Mouse (Mus musculus) frontal cortex, adult 2 months (tissue): ENCODE data around the gene Ism1. TPM values are rescaled to one million over a fixed set of nuclear protein-coding genes. Genes with fewer than 3 reads are reported as not detected.

Source experiments
- DNase-seq, 2 experiments: peaks; one replicate each; pipeline ENCODE4 v3.0.0; 2022; ENCODE audit warnings: low spot score in 1 of 2; ENCODE audit errors: extremely low spot score in 1 of 2
- polyA plus RNA-seq: library from polyadenylated mRNA; depleted of rRNA; stranded (reverse); fragments of >200 nt; gene quantifications from 2 replicates; pipeline ENCODE4 v1.2.3, GENCODE M21; 2012; rRNA removed

Ism1 gene
- 2.9 and 3.9 TPM in 2 replicates for polyA plus RNA-seq

GRCm38 (mm10) chr2:139677809-139678274 is at the start of gene Ism1:
Gene Ism1 (plus strand): TSS chr2:139678178.
- DNase-seq: peak; percentile 5 to 24

GRCm38 (mm10) chr2:139628731-139629130 is 49.2 kb upstream of the Ism1 start:
- no peak for DNase-seq

GRCm38 (mm10) chr2:139629653-139630052 is 48.3 kb upstream of the Ism1 start:
- no peak for DNase-seq

DNA sequence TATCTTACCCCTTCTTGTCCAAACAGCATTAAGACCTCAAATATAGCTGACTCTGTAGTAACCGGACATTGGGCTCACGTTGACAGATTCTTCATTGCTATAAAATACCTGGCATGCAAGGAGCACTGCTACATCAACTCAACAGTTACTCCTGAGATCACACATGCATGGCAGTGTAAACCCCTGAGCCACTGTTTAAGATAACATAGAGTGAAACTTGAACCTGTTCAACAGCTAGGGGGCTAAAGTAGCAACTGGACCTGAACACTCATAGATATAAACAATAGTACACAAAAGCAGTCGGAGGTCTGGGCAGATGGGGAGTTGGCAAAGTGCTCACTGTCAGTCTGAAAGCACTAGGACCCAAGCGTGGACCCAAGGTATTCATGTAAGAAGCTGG is 43.5 kb upstream of the Ism1 start:
- DNase-seq: no peak

DNA sequence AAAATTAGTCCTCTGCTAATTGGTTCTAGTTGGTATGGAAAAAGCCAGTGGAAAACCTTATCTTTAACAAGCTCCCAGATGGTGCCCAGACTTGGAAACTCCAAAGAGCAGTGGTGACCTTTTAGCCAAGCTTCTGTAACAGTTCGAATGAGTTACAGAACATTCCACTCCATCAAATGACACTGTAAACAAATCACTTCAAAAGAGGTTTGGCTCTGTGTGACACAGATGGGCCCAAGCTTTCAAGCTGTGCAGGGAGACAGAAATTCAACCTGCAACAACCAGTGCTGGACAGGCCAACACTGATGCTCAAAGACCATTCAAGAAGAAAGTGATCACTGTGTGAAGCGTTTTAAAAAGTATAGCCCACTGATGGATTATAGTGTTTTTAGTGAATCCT is 40.1 kb upstream of the Ism1 start:
- no peak for DNase-seq

DNA sequence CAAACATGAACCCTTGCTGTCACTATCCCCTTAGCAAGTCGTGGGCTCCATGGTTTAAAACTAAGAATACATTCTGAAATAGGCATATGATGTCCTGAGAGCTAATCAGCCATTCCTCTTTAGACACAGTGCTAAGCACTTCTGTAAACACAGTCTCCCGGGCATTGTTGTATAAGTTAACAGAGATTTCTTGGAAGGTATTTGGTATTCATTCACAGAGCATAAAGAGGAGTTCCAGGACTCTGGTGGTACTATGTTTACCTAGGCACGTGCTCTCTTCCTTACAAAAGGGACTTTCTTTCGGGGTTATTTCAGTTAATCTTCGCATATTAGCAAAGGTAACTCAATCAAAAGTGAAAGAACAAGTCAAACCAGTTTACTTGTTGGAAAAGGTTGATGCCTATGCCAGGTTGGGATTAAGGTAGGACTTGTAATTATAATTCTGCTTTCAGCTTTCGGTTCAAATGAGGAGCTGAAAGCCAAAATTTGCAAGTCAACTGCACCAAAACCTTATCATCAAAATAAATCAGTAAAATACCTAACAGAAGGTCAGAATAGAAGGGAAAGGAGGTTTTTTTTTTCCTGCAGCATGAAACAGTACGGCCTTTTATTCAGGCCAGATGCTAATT is 36.1 kb upstream of the Ism1 start:
- DNase-seq: no peak

- peak; percentile 39 to 53 for DNase-seq
These were observed 28.5 kb upstream of the Ism1 start for GRCm38 (mm10) chr2:139649518-139649917.

GRCm38 (mm10) chr2:139656750-139657149 is 21.2 kb upstream of the Ism1 start:
- DNase-seq: no peak

DNA sequence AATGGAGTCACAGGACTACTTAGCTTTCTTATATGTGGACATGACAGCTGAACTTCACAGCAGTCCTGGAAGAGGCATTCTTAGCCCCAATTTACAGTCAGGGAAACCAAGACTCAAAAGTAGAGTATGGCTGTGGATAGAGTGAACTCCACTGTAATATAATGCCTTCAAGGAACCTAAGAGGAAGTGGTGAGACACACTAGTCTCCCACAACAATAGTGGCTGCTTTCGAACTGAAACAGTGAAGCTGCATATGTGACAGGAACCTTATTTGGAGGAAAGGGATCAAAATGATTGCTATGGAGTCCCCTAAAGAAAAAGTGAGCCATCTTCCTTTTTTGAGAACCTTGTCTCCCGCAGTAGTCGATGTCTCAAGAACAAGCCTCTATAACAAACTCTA is 6.1 kb upstream of the Ism1 start:
- no peak for DNase-seq

DNA sequence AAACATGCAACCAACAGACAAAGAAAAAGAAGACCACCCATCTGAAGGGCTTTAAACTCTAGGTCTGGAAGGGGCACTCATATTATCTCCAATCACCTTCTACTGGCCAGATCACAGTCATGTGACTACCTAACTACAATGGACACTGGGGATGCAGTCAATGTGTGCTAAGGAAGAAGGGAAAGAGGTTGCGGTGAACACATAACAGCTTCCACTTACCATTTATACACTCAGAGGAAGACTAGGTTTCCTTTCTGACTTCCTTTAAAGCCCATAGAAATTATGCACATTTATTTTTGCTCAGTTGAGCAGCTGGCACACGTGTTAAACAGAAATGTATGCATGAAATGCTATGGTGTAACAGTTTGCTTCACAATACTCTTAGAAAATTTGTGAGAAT is 5.6 kb upstream of the Ism1 start:
- no peak for DNase-seq

- peak; percentile 49 to 81 for DNase-seq
These were observed 764 bp upstream of the Ism1 start for GRCm38 (mm10) chr2:139677065-139677762.

DNA sequence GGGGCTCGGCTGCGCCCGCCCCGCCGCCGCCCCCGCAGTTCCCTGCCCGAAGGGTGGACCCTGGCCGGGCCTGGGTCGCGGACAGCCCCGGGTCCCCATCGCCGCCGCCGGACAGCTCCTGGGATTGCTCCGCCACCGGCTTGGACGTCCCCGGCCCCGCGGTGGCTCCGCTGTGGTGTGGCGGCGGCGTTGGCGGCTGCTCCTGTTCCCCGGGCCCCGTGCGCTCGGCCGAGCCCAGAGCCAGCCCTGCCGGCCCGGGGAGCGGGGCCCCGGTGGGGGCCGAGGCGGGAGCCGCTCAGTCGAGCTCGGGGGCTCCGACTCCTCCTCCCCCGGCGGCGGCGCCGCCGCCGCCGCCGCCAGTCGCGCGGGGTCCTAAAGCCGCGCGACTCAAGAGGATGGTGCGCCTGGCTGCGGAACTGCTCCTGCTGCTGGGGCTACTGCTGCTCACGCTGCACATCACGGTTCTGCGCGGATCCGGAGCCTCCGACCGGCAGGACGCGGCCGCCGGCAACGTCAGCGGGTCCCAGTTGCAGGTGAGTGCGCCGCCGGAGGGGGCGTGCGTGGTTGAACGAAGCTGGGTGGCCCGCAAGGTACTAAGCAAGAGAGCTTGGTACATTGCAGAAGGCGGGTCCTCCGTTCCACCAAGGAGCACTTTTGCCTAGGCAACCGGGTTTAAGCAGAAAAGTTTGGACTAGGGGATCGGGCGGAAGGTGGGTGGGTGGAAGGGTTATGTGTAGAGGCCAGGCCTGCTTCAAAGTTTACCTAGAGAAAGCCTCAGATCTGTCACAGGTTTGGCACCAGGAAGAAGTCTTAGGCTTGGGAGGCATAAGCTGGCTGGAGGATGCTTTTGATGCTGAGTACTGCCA is 530 bp downstream of the Ism1 start:
- DNase-seq: peak; percentile 9 to 55

- DNase-seq: no peak
These were observed 4.6 kb downstream of the Ism1 start for GRCm38 (mm10) chr2:139682540-139682939.

DNA sequence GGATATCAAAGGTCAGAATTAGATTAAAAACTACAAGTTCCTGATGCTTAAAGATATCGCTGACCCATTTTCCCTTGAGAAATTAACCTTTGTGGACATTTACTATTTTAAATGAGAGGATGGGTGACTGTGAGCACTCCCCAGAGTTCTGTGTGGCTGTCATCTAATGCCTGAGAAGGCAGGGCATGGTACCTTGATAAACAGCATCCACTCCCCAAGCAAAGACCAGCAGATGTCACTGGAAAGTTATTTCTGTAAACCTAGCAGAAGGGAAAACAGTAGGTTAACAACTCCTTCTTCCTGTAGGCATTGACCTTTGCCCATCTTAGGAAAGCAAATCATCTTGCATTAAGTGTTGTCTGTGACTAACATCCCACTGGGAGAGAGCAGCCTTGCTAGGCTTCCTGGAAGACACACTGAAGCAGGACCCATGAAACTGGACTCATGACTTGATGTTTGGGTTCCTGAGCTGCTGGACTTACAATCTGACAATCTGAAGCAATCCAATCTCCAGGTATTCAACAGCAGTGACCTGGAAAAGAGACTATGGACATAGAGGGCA is 11.5 kb downstream of the Ism1 start:
- DNase-seq: no peak

DNA sequence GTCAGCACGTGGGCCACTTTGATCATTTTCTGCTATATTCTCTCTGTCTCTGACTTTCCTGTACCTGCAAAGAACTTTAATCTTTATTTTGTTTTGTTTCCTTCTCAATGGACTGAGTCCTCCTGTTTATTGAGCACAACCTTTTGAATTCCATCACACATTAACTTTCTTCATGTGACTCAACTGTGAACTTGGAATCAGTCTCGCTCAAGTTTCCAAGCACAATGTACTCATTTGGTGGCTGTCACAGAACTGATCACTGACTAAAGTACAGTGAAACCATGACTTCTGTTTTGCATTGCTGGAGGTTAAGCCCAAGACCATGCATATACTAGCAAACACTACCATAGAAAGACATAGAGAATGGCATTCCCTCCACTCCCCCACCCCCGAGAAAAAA is 15.5 kb downstream of the Ism1 start:
- no peak for DNase-seq

DNA sequence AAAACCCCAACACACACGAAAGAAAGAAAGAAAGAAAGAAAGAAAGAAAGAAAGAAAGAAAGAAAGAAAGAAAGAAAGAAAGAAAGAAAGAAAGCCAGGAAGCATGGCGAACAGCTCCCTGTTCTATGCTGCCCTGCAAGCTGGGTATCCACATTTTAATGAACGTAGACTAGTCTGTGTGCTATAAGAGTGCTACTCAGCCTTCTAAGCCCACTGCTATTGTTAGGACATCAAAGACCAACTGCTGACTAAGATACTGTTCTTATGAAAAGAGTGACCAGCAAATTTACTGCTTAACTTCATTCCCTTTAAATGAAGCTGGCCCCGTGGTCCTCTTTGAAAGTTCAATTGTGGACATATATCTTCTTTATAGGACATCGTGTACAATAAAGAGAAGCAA is 16.7 kb downstream of the Ism1 start:
- no peak for DNase-seq

DNA sequence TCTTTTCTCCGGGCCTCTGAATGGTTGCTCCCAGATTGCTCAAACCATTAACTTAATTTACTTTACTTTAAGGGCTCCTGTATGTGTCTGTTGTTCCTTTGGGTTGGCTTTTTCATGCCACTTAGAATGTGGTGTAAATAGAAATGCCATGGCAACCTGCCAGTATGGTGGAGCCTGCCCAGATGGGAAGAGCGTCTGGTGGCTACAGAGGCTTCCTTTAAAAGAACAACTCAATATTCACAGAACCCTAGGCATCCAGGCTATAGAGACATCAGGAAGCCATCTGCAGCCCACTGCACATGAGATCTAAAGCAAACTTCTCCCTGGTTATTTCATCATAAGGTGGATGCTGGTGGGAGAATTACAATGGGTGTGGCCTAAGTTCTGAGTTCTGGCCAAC is 18.6 kb downstream of the Ism1 start:
- DNase-seq: peak; percentile 5 to 41

DNA sequence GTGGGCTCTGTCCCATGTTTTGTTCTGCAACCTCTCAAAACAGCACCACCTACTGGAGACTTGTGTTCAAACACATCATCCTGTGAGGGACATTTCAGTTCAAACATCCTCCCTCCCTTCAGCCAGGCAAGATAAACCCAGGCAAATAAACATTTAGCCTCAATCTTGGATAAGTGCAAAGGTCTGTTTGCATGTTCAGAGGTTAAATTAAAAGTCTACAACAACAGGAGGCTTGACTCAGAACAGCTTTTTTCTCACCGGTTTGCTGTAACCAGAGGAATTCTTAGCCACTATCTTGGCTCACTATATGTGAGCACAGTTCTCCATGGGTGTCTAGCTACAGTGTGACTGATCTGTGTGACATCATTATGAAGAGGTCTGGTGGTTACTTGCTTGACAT is 22.6 kb downstream of the Ism1 start:
- DNase-seq: no peak

DNA sequence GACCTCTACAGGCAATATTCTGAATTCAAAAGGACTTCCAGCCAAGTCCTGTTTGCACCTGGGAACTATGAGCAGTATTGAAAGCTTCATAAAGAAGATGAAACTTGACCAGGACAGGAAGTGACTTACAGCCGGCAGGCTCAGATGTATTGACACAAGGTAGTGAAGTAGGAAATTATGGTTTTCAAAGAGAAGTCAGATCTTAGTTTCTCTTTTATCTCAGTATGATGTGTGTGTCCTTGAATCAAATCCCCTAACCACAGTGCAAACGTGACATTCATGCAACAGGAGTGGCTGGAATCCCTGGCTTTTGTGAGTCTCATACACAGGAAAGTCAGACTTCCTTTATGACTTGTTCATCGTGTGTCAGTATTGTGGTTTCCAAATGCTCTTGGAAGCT is 27.0 kb downstream of the Ism1 start:
- DNase-seq: no peak

DNA sequence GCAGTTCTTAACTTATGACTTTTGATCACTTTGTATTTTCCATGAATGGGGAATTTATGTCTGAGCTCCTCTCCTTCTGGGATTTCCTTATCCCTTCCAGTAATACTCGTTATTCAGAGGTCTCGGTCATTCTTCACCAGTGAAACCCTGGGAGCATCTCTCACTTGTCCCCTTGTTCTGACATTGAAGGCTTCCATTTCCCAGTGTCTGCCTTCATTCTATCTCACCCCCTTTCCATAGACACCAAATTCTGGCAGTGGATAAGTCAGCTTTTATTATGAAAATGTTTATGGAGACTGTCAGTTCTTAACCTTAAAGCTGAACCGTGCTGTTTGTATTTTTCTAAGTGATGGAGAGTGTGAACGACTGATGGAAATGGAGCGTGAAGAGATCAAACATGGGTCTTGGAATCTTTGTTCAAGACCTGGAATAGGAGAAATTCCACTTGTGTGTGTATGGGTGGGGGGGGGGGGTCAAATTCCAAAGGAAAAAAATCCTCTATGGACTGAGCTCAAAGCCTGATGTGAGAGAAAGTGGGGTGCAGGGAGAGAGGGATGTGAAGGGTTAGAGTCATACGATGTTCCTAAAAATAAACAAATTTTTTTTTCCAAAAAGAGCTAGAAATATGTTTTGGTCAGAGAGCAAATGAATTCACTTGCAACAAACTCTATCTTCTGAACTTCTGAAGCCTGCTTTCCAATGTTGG is 30.4 kb downstream of the Ism1 start:
- no peak for DNase-seq
